Mouse (Mus musculus): ENCODE data around the gene Bpifb3.

DNA sequence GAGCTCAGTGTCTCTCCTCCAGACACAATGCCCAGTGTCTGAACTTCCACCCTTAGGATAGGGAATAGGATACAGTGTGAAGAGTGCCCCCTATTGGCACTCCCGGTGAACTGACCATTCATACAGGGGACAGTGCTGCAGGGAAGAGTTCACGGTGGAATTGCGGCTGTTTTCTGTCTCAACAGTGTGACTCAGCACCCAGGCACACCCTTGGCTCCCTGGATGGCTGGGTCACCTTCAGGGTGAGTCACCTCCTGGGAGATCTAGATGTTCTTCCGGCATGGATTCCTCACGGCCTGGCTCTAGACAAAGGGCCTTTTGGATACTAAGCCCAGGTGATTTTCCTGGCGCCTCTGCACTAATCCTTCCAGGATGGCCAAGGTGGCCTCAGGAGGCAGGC lies 17.3 kb downstream of the Bpifb3 start:
- no peak for TF ChIP-seq CTCF (IDR thresholded peaks at IDR 0.05; ENCODE audit: borderline replicate concordance, insufficient read depth, low read length)
- TF ChIP-seq POLR2A (IDR thresholded peaks at IDR 0.05; ENCODE audit: low read depth, low read length), result no peak
